Mouse (Mus musculus): Measurements from ENCODE around the gene Them4.

The Them4 gene

GRCm38 (mm10) chr3:94368631-94369030 lies 58.7 kb downstream of the Them4 start:
- DNase-seq (ENCODE audit: low spot score in 2 of 2): no peak

- no peak for DNase-seq (ENCODE audit: low spot score in 2 of 2)
Observed at GRCm38 (mm10) chr3:94369709-94370108, 59.8 kb downstream of the Them4 start.

- no peak for DNase-seq (ENCODE audit: low spot score in 2 of 2)
Observed at GRCm38 (mm10) chr3:94371637-94372036, 61.7 kb downstream of the Them4 start.

- DNase-seq (ENCODE audit: low spot score in 2 of 2): no peak
Observed at GRCm38 (mm10) chr3:94372038-94372437, 62.1 kb downstream of the Them4 start.

GRCm38 (mm10) chr3:94372641-94373040 lies 62.8 kb downstream of the Them4 start, which contains the start of gene Rorc:
Rorc (plus strand) TSS chr3:94372794.
- DNase-seq (ENCODE audit: low spot score in 2 of 2): no peak

- DNase-seq (ENCODE audit: low spot score in 2 of 2): no peak
Observed at GRCm38 (mm10) chr3:94373090-94373489, 63.2 kb downstream of the Them4 start.

- no peak for DNase-seq (ENCODE audit: low spot score in 2 of 2)
Observed at GRCm38 (mm10) chr3:94373597-94374011, 63.7 kb downstream of the Them4 start.

- no peak for DNase-seq (ENCODE audit: low spot score in 2 of 2)
Observed at GRCm38 (mm10) chr3:94374636-94375035, 64.7 kb downstream of the Them4 start.

- no peak for DNase-seq (ENCODE audit: low spot score in 2 of 2)
Observed at GRCm38 (mm10) chr3:94375146-94375545, 65.3 kb downstream of the Them4 start.

- no peak for DNase-seq (ENCODE audit: low spot score in 2 of 2)
Observed at GRCm38 (mm10) chr3:94375861-94376260, 66.0 kb downstream of the Them4 start.

GRCm38 (mm10) chr3:94377028-94377923 lies 67.4 kb downstream of the Them4 start:
- no peak for DNase-seq (ENCODE audit: low spot score in 2 of 2)

GRCm38 (mm10) chr3:94379831-94380510 lies 70.1 kb downstream of the Them4 start:
- no peak for DNase-seq (ENCODE audit: low spot score in 2 of 2)
